Mouse (Mus musculus): ENCODE data around the gene Tns1. TPM values are rescaled to one million over a fixed set of nuclear protein-coding genes. Genes with fewer than 3 reads are reported as not detected.

The Tns1 gene
- polyA plus RNA-seq, 1 experiment from 2014 or later: 15.6 TPM

- no peaks in the 10 kb centered on the region for H3K9me3 ChIP-seq (ENCODE audit: control insufficient read depth, low read length)
- DNase-seq (ENCODE audit: low spot score): no peak
- H3K4me1 ChIP-seq (replicated peaks; ENCODE audit: control insufficient read depth, insufficient read depth, low read length): no peaks in the 10 kb centered on the region
- H3K4me3 ChIP-seq (ENCODE audit: low read depth, low read length): no peak overlapping the region
- H3K27ac ChIP-seq (ENCODE audit: low read depth, low read length): no peak overlapping the region
- ATAC-seq (replicated peaks; ENCODE audit: low FRiP score): no peak
- no peak overlapping the region for H3K4me2 ChIP-seq (ENCODE audit: low read depth, low read length, severe bottlenecking)
- H3K27me3 ChIP-seq (ENCODE audit: control insufficient read depth, insufficient read depth, low read length): no peaks in the 10 kb centered on the region
- H3K9ac ChIP-seq (ENCODE audit: low read length): no peak overlapping the region
- no peaks in the 10 kb centered on the region for H3K36me3 ChIP-seq (ENCODE audit: control insufficient read depth, insufficient read depth, low read length)
- WGBS: 80% methylated on average over 3 of the region's 3 CpGs
Observed at GRCm38 (mm10) chr1:73936537-73936936, 187.7 kb downstream of the Tns1 start.

DNA sequence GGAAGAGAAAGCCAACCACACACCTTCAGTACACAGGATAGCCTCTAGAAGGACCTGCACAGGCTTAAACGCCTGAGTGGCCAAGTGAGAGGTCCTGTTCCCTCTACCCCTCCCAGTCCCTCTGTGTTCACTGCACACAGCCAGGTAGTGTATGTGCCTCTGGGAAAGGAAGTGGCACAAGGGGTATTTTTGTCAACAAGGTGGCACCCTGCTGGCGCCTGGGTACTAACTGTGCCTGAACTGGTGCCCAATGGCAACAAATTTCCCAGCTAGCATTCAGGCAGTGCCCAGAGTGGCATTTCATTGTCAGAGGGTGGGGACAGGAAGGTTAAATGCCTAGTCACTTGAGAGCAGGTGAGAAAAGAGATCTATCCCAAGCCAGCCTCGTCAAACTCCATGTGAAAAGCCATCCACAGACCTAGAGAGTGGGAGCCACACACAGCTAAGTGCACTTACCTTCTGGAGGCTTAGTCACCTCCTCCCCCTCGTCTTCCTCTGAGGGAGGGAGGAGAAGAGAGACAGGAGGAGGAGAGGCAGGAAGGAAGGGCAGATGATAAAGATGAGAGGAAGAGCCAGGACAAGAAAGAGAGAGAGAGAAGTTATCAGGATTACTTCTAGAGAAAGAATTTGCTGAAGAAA lies 188.7 kb downstream of the Tns1 start:
- ATAC-seq (replicated peaks; ENCODE audit: low FRiP score): no peak
- Histone ChIP-seq H3K27me3 (ENCODE audit: control insufficient read depth, insufficient read depth, low read length) (no peaks in the 10 kb centered on the region), H3K36me3 (ENCODE audit: control insufficient read depth, insufficient read depth, low read length) (no peaks in the 10 kb centered on the region), H3K27ac (ENCODE audit: low read depth, low read length) (no peak overlapping the region), H3K4me1 (replicated peaks; ENCODE audit: control insufficient read depth, insufficient read depth, low read length) (no peaks in the 10 kb centered on the region), H3K4me2 (ENCODE audit: low read depth, low read length, severe bottlenecking) (no peak overlapping the region), H3K4me3 (ENCODE audit: low read depth, low read length) (no peak overlapping the region), H3K9me3 (ENCODE audit: control insufficient read depth, low read length) (no peaks in the 10 kb centered on the region), H3K9ac (ENCODE audit: low read length) (no peak overlapping the region)
- no peak for DNase-seq (ENCODE audit: low spot score)
- 62% methylated on average over 4 of the region's 4 CpGs for WGBS

- no peaks in the 10 kb centered on the region for H3K27me3 ChIP-seq (ENCODE audit: control insufficient read depth, insufficient read depth, low read length)
- ATAC-seq (replicated peaks; ENCODE audit: low FRiP score) (no peak), DNase-seq (ENCODE audit: low spot score) (no peak)
- no peaks in the 10 kb centered on the region for H3K36me3 ChIP-seq (ENCODE audit: control insufficient read depth, insufficient read depth, low read length)
- no peak overlapping the region for H3K9ac ChIP-seq (ENCODE audit: low read length)
- no peaks in the 10 kb centered on the region for H3K4me1 ChIP-seq (replicated peaks; ENCODE audit: control insufficient read depth, insufficient read depth, low read length)
- WGBS: 85% methylated on average over 5 of the region's 5 CpGs
- no peak overlapping the region for H3K4me3 ChIP-seq (ENCODE audit: low read depth, low read length)
- H3K4me2 ChIP-seq (ENCODE audit: low read depth, low read length, severe bottlenecking): no peak overlapping the region
- H3K27ac ChIP-seq (ENCODE audit: low read depth, low read length): no peak overlapping the region
- H3K9me3 ChIP-seq (ENCODE audit: control insufficient read depth, low read length): no peaks in the 10 kb centered on the region
Observed at GRCm38 (mm10) chr1:73933146-73933490, 191.1 kb downstream of the Tns1 start.

- Histone ChIP-seq H3K9me3 (ENCODE audit: control insufficient read depth, low read length) (no peaks in the 10 kb centered on the region), H3K4me1 (replicated peaks; ENCODE audit: control insufficient read depth, insufficient read depth, low read length) (no peaks in the 10 kb centered on the region), H3K4me3 (ENCODE audit: low read depth, low read length) (no peak overlapping the region), H3K9ac (ENCODE audit: low read length) (no peak overlapping the region), H3K27me3 (ENCODE audit: control insufficient read depth, insufficient read depth, low read length) (no peaks in the 10 kb centered on the region), H3K27ac (ENCODE audit: low read depth, low read length) (no peak overlapping the region), H3K36me3 (ENCODE audit: control insufficient read depth, insufficient read depth, low read length) (no peaks in the 10 kb centered on the region), H3K4me2 (ENCODE audit: low read depth, low read length, severe bottlenecking) (no peak overlapping the region)
- ATAC-seq (replicated peaks; ENCODE audit: low FRiP score) (no peak), DNase-seq (ENCODE audit: low spot score) (no peak)
- 88% methylated on average over 10 of the region's 10 CpGs for WGBS
Observed at GRCm38 (mm10) chr1:73932421-73933145, 191.7 kb downstream of the Tns1 start.

DNA sequence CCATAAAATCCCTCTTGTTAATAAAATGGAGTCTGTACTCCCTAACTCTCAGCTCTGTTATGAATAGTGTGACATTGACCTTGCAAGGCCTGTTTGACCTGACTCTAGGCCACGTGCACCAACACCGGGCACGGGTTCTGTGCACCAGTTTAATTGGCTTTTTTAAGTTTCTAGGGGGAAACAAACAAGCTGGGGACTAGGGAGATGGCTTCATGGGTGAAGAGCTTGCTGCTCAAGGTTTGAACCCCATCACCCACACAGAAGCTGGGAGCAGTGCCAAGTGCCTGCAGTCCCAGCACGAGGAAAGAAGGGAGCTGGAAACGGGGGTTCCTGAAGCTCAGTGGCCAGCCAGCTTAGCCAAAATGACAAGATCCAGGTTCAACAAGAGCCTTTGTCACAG lies 192.4 kb downstream of the Tns1 start:
- no peaks in the 10 kb centered on the region for H3K36me3 ChIP-seq (ENCODE audit: control insufficient read depth, insufficient read depth, low read length)
- no peaks in the 10 kb centered on the region for H3K27me3 ChIP-seq (ENCODE audit: control insufficient read depth, insufficient read depth, low read length)
- H3K4me3 ChIP-seq (ENCODE audit: low read depth, low read length): no peak overlapping the region
- 93% methylated on average over 5 of the region's 5 CpGs for WGBS
- H3K27ac ChIP-seq (ENCODE audit: low read depth, low read length): no peak overlapping the region
- H3K4me1 ChIP-seq (replicated peaks; ENCODE audit: control insufficient read depth, insufficient read depth, low read length): no peaks in the 10 kb centered on the region
- ATAC-seq (replicated peaks; ENCODE audit: low FRiP score) (no peak), DNase-seq (ENCODE audit: low spot score) (no peak)
- H3K9ac ChIP-seq (ENCODE audit: low read length): no peak overlapping the region
- no peaks in the 10 kb centered on the region for H3K9me3 ChIP-seq (ENCODE audit: control insufficient read depth, low read length)
- H3K4me2 ChIP-seq (ENCODE audit: low read depth, low read length, severe bottlenecking): no peak overlapping the region

DNA sequence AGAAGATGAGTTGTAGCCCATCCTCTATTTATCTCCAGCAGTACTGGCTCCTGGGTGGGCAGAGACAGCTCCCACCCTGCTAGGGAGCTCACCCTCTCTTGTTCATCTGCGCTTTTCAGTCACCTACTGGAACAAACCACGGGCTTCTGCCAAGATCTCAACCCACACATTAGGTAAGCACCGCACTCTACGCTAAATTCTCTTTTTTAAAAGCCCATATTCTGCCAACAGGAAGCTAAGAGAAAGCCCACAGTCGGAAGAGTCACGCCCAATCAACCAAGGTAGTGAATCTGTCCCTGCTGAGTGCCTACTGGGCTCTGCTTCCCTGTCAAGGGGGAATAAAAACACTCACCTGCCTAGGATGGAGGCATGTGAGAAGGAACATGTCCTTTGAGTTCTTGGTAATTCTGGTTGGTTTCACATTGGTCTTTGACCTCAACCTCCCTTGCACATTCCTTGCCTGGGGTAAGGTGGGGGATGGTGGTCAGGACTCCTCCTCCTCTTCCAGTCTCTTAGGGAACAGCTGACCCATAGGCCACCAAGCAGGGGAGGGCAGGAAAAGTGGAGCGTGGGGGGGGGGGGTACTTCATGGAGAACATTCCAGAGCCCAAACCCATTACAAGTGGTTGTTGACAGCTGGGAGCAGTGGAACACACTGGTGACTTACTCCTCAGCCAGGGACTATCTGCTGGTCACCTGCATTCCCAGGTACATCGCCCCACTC lies 193.7 kb downstream of the Tns1 start:
- Histone ChIP-seq H3K9me3 (ENCODE audit: control insufficient read depth, low read length) (no peaks in the 10 kb centered on the region), H3K27ac (ENCODE audit: low read depth, low read length) (no peak overlapping the region), H3K4me1 (replicated peaks; ENCODE audit: control insufficient read depth, insufficient read depth, low read length) (no peaks in the 10 kb centered on the region), H3K36me3 (ENCODE audit: control insufficient read depth, insufficient read depth, low read length) (no peaks in the 10 kb centered on the region; the same call in 1 of the 2 replicates), H3K4me3 (ENCODE audit: low read depth, low read length) (no peak overlapping the region), H3K4me2 (ENCODE audit: low read depth, low read length, severe bottlenecking) (no peak overlapping the region), H3K27me3 (ENCODE audit: control insufficient read depth, insufficient read depth, low read length) (no peaks in the 10 kb centered on the region), H3K9ac (ENCODE audit: low read length) (no peak overlapping the region)
- WGBS: 89% methylated on average over 8 of the region's 8 CpGs
- no peak for DNase-seq (ENCODE audit: low spot score)
- ATAC-seq (replicated peaks; ENCODE audit: low FRiP score): no peak

- Histone ChIP-seq H3K4me1 (replicated peaks; ENCODE audit: control insufficient read depth, insufficient read depth, low read length) (no peaks in the 10 kb centered on the region), H3K9me3 (ENCODE audit: control insufficient read depth, low read length) (no peaks in the 10 kb centered on the region), H3K36me3 (ENCODE audit: control insufficient read depth, insufficient read depth, low read length) (no peaks in the 10 kb centered on the region; the same call in 1 of the 2 replicates), H3K27ac (ENCODE audit: low read depth, low read length) (no peak overlapping the region), H3K4me2 (ENCODE audit: low read depth, low read length, severe bottlenecking) (no peak overlapping the region), H3K27me3 (ENCODE audit: control insufficient read depth, insufficient read depth, low read length) (no peaks in the 10 kb centered on the region), H3K4me3 (ENCODE audit: low read depth, low read length) (no peak overlapping the region), H3K9ac (ENCODE audit: low read length) (no peak overlapping the region)
- no peak for ATAC-seq (replicated peaks; ENCODE audit: low FRiP score)
- WGBS: 87% methylated on average over 5 of the region's 5 CpGs
- no peak for DNase-seq (ENCODE audit: low spot score)
Observed at GRCm38 (mm10) chr1:73929952-73930329, 194.3 kb downstream of the Tns1 start.

DNA sequence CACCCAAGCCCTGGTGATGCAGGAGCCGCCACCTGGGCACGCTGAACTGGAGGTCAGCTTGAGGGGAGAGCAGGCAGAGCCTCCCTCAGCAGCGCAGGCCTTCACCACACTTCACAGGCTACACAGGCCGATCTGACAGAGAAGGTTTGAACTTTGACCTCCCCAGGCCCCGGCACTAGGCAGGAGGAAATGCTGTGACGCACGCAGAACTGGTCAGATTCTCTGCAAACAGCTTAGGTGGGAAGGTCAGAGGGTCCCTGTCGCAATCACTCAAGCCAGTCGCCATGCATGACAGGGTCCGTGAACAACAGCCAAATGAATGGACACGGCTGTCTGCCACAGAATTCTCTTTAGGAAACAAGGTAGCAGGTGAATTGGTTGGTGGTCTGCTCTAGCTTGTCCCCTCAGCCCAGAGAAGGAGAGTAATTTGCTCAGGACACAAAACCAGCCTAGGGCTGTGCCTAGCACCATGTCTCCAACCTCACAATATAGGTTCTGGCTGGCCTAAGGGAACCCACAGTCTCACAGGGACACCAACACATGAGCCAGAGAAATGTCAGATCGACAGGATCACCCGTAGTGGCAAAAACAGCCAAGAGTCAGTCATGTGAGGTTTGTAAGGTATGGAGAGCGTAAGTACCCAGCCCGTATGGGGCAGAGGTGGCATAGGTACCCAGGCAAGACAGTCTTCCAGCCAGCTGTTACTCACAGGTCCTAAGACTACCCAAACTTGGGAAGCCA lies 194.9 kb downstream of the Tns1 start:
- 66% methylated on average over 15 of the region's 15 CpGs for WGBS
- DNase-seq (ENCODE audit: low spot score) (no peak), ATAC-seq (replicated peaks; ENCODE audit: low FRiP score) (no peak)
- H3K4me2 ChIP-seq (ENCODE audit: low read depth, low read length, severe bottlenecking): no peak overlapping the region
- no peak overlapping the region for H3K9ac ChIP-seq (ENCODE audit: low read length)
- no peaks in the 10 kb centered on the region for H3K27me3 ChIP-seq (ENCODE audit: control insufficient read depth, insufficient read depth, low read length)
- no peak overlapping the region for H3K27ac ChIP-seq (ENCODE audit: low read depth, low read length)
- H3K36me3 ChIP-seq (ENCODE audit: control insufficient read depth, insufficient read depth, low read length): no peaks in the 10 kb centered on the region; the same call in 1 of the 2 replicates
- no peaks in the 10 kb centered on the region for H3K9me3 ChIP-seq (ENCODE audit: control insufficient read depth, low read length)
- H3K4me3 ChIP-seq (ENCODE audit: low read depth, low read length): no peak overlapping the region
- H3K4me1 ChIP-seq (replicated peaks; ENCODE audit: control insufficient read depth, insufficient read depth, low read length): no peaks in the 10 kb centered on the region
